Mouse (Mus musculus) ES-CJ7 (cell line): ENCODE results near the gene Lef1.
A peak's percentile ranks its signal among the peaks of the same experiment; 100 is the strongest.

Source experiments
- DNase-seq: peaks from one replicate; pipeline ENCODE4 v3.0.0; 2011; ENCODE audit warnings: low read depth, low spot score

The Lef1 gene

GRCm38 (mm10) chr3:131107301-131108093 lies 2.8 kb upstream of the Lef1 start:
- peak; percentile 67 for DNase-seq

DNA sequence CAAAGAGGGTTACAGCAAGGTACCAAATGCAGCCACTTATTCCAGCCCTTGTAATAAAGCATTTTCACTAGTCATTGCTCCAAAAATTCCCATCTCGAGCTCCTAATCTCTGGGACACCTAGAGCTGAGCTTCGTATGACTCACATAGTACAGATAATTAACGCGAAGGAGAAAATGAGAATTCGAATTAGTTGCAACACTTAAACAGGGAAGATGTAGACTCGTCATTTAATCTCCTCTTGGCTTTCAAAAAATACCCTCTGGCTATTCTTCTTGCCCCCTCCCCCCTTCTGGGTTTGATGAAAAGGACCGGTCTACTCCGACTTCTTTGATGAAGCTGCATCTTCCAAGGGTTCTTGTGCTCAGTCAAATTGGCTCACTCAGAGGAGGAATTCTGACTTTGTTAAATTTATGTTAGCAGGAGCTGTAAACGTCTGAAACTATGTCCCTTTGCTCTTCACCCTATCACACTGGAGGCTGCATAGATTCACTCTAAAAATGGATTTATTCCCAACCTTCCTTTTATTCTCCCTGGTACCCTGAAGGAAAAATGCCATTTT lies 2.1 kb upstream of the Lef1 start:
- DNase-seq, result no peak

- no peak for DNase-seq
These were observed 1.1 kb upstream of the Lef1 start for GRCm38 (mm10) chr3:131109066-131109685.

GRCm38 (mm10) chr3:131109686-131110070 lies 593 bp upstream of the Lef1 start:
- DNase-seq, result peak; percentile 44

GRCm38 (mm10) chr3:131111151-131111850 lies 1.0 kb downstream of the Lef1 start:
- peak; percentile 29 for DNase-seq

GRCm38 (mm10) chr3:131111851-131112572 lies 1.7 kb downstream of the Lef1 start:
- peak; percentile 82 for DNase-seq

DNA sequence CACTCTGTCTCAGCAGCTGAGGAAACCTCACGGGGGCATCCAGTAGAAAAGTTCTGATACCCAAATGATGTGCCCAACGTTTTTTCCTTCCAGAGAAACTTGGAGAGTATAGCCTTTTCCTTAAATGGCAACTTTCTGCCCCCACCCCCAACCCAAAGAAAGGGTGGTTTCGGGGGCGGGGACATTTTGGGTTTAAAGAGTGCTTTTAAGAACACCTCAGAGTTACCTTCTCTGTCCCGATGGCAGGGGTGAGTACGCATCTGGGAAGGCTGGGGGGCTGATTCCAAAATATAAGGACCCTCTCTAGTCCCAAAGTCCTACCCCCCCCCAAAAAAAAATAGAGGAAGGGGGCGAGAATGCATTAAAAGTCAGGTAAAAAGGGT lies 2.3 kb downstream of the Lef1 start:
- no peak for DNase-seq

DNA sequence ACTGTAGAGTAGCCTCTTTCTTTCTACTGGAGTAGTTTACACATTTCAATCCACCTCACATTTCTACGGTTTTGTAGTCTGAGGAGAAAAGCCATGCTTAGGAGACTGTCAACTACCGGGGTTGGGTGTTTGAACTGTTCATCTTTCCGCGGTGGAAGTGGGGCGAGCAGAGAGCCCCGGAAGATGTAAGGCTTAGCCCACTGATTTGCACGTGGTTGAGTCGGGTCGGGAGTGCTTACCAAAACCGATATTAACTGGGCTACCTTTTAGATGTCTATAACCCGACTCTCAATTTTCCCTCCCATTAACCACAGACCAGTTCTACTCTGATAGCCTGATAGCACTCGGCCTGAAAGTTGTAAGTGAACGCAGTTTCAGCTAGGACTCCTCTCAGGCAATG lies 2.8 kb downstream of the Lef1 start:
- DNase-seq, result no peak

- no peak for DNase-seq
These were observed 5.8 kb downstream of the Lef1 start for GRCm38 (mm10) chr3:131116116-131116515.

GRCm38 (mm10) chr3:131117352-131117751 lies 7.1 kb downstream of the Lef1 start:
- DNase-seq, result no peak

DNA sequence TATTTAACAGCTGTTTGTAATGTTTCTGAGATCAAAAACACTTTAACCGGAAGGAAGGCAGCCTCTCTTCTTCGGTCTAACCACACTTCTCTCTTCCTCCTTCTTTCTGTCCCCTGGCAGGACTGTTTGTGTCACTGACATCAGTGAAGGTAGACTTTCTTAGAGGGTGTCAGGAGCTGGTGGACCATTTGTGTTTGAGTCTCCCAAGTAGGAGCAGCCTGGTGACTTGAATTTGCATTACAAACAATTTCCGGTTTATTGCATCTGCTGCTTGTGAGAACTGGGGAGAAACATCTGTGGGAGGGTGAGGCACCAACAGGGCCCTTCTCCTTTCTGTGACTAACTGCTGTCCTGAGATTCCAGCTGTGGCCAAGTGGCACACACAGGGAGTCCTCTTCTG lies 7.6 kb downstream of the Lef1 start:
- DNase-seq, result no peak

GRCm38 (mm10) chr3:131119435-131119834 lies 9.2 kb downstream of the Lef1 start:
- DNase-seq, result no peak

GRCm38 (mm10) chr3:131123501-131123900 lies 13.2 kb downstream of the Lef1 start:
- DNase-seq, result no peak

DNA sequence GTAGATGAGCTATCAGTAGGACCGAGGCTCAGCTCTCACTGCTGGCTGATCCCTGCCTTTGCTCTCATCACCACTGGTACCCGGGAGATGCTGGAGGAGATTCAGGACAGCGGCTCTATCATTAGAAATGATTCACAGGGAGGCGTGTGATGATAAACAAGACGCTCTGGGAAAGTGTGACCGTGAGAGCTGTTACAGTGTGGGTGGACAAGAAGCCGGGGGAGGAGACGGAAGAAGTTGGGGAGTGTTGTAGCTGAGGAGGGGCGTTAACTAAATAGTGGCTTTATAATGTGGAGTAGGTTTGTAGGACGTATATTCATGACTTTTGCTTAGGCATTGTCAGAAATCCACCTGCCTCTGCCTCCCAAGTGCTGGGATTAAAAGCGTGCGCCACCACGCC lies 15.6 kb downstream of the Lef1 start:
- no peak for DNase-seq

DNA sequence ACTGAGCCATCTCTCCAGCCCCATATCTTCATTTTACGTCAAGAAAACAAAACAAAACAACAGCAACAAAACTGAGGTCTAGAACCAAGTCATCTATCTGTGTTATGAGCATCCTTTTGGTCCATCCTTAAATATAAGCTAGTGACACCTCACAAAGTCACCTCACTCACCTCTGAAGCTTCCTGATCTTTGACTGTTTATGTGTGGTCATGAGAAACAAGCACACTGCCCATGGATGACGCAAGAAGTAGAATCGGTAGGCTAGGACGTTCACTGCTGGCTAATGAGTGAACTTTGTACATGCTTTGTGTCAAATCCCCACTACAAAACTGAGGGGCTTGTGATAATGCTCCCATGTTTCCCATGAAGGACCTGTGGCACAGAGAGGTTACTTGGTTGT lies 16.2 kb downstream of the Lef1 start:
- DNase-seq, result no peak

DNA sequence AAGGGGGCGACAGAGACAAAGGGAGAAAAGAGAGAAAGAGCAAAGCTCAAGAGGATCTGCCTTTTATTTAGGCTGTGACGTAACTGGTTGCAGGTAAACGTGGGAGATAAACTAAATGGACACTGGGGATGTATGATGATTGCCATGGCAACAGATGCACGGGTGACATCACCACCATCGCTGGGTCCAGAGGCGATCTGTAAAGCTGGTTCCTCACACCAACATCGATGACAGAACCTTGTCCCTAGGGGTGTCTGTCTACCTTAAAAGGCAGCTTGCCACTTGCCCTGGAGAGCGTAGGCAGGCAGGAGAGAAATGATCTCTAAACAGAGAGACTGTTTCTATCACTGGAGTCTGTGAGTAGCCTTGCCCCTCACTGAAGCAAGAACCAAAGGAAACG lies 23.7 kb downstream of the Lef1 start:
- no peak for DNase-seq

DNA sequence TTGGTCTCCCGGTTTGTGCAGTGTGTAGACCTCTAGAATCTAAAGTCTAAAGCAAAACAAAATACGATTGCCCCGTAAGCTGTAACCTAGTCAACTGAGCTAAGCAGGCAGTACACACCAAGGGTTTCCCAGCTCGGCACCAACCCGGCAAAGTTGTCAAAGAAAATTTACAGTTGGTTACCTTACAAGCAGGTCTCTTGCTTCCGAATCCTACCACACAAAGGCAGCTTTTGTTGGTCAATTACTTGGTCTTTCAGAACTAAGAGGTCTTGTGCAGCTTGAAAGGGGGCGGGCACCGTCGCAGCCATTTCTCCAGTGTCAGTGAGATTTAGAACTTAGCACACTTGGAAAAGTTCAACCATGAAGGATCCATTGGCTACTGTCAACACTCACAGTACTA lies 25.2 kb downstream of the Lef1 start:
- no peak for DNase-seq

DNA sequence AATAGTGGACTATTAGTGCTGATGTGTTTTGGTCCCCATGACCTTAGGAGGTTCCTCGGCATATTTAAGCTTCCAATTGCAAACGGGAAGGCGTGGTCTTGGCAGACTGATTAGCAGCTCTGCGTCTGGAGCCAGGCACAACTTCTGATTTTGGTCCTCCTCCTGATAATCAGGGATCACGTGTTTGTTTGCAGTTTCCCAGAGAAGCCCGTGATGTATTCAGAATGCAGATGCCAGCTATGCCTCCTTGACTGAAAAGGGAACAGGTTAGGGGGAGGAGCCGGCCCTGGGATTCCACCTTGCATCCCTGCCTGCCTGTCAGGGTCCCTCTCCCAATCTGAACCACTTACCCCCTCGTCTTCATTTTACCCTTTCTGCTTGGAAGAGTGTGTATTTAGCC lies 26.2 kb downstream of the Lef1 start:
- DNase-seq, result no peak

GRCm38 (mm10) chr3:131137119-131137781 lies 27.0 kb downstream of the Lef1 start:
- no peak for DNase-seq

DNA sequence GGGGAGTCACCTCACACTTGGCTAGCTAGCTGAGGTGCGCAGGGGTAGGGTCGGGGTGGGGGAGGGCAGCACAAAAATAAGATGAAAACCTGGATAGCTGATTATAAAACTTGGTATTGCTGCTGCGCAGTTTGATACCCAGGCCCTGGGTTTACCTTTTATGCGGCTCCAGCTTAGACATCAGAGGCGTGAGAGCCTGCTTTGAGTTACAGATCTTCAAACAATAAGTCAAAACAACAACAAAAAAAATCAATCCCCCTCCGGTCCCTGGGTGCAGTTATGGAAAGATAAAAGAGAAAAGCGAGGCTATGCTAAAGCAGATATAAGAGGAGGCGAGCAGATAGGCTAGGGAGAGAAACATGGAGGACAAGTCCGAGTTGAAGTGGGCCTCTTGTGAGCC lies 28.0 kb downstream of the Lef1 start:
- DNase-seq, result no peak

GRCm38 (mm10) chr3:131138797-131139196 lies 28.5 kb downstream of the Lef1 start:
- no peak for DNase-seq
